Mouse (Mus musculus): ENCODE results near the gene Ccdc181. TPM values are rescaled to one million over a fixed set of nuclear protein-coding genes. Genes with fewer than 3 reads are reported as not detected.

The Ccdc181 gene
- polyA plus RNA-seq, 1 experiment = 3.2 TPM

- no peak for DNase-seq (ENCODE audit: low read depth)
Observed at GRCm38 (mm10) chr1:164284007-164284406, 8.6 kb downstream of the Ccdc181 start.

- DNase-seq (ENCODE audit: low read depth) = no peak
Observed at GRCm38 (mm10) chr1:164287406-164287805, 12.0 kb downstream of the Ccdc181 start.

- no peak for DNase-seq (ENCODE audit: low read depth)
Observed at GRCm38 (mm10) chr1:164292040-164292439, 16.7 kb downstream of the Ccdc181 start.

- DNase-seq (ENCODE audit: low read depth) = no peak
Observed at GRCm38 (mm10) chr1:164294071-164294470, 18.7 kb downstream of the Ccdc181 start.

- no peak for DNase-seq (ENCODE audit: low read depth)
Observed at GRCm38 (mm10) chr1:164296473-164296872, 21.1 kb downstream of the Ccdc181 start.

- no peak for DNase-seq (ENCODE audit: low read depth)
Observed at GRCm38 (mm10) chr1:164301949-164302348, 26.6 kb downstream of the Ccdc181 start.

- no peak for DNase-seq (ENCODE audit: low read depth)
Observed at GRCm38 (mm10) chr1:164303821-164304220, 28.4 kb downstream of the Ccdc181 start, which contains the start of gene Nme7. Gene Nme7, plus strand, starts transcription at chr1:164304121.

- peak; percentile 85 for DNase-seq (ENCODE audit: low read depth)
Observed at GRCm38 (mm10) chr1:164307124-164307751, 31.9 kb downstream of the Ccdc181 start, which contains the start of gene Blzf1. Gene Blzf1, minus strand, starts transcription at chr1:164307489.

- DNase-seq (ENCODE audit: low read depth) = no peak
Observed at GRCm38 (mm10) chr1:164307922-164308321, 32.5 kb downstream of the Ccdc181 start.

- no peak for DNase-seq (ENCODE audit: low read depth)
Observed at GRCm38 (mm10) chr1:164314085-164314484, 38.7 kb downstream of the Ccdc181 start.

GRCm38 (mm10) chr1:164315266-164315665, 39.9 kb downstream of the Ccdc181 start:
- DNase-seq (ENCODE audit: low read depth) = no peak

GRCm38 (mm10) chr1:164316697-164317096, 41.3 kb downstream of the Ccdc181 start:
- no peak for DNase-seq (ENCODE audit: low read depth)

GRCm38 (mm10) chr1:164317261-164317660, 41.9 kb downstream of the Ccdc181 start:
- DNase-seq (ENCODE audit: low read depth) = no peak

- DNase-seq (ENCODE audit: low read depth) = no peak
Observed at GRCm38 (mm10) chr1:164318474-164318873, 43.1 kb downstream of the Ccdc181 start.

- no peak for DNase-seq (ENCODE audit: low read depth)
Observed at GRCm38 (mm10) chr1:164319542-164320140, 44.3 kb downstream of the Ccdc181 start.

- no peak for DNase-seq (ENCODE audit: low read depth)
Observed at GRCm38 (mm10) chr1:164320731-164321130, 45.3 kb downstream of the Ccdc181 start.

- no peak for DNase-seq (ENCODE audit: low read depth)
Observed at GRCm38 (mm10) chr1:164321408-164321807, 46.0 kb downstream of the Ccdc181 start.

- DNase-seq (ENCODE audit: low read depth) = no peak
Observed at GRCm38 (mm10) chr1:164322987-164323650, 47.7 kb downstream of the Ccdc181 start.

- DNase-seq (ENCODE audit: low read depth) = no peak
Observed at GRCm38 (mm10) chr1:164324221-164324620, 48.8 kb downstream of the Ccdc181 start.

GRCm38 (mm10) chr1:164324878-164325277, 49.5 kb downstream of the Ccdc181 start:
- no peak for DNase-seq (ENCODE audit: low read depth)

GRCm38 (mm10) chr1:164326600-164327155, 51.3 kb downstream of the Ccdc181 start:
- DNase-seq (ENCODE audit: low read depth) = no peak

- no peak for DNase-seq (ENCODE audit: low read depth)
Observed at GRCm38 (mm10) chr1:164327764-164328163, 52.4 kb downstream of the Ccdc181 start.

- DNase-seq (ENCODE audit: low read depth) = no peak
Observed at GRCm38 (mm10) chr1:164332559-164332958, 57.2 kb downstream of the Ccdc181 start.

Data from gonadal fat pad, adult 2 months (tissue).